Mouse (Mus musculus) limb, embryonic 10.5 days (tissue): Measurements from ENCODE around the gene Mok. TPM values are rescaled to one million over a fixed set of nuclear protein-coding genes. Genes with fewer than 3 reads are reported as not detected.

Experiments
- DNase-seq: peaks from one replicate; pipeline ENCODE4 v3.0.0-alpha.2; 2017; ENCODE audit warnings: low spot score
- H3K27ac ChIP-seq: fragments of 300-500 bp; sonication (generic); 2 replicates; pipeline ENCODE4 v1.5.1; 2016; ENCODE audit warnings: mild to moderate bottlenecking
- H3K27me3 ChIP-seq: fragments of 300-500 bp; sonication (generic); 2 replicates; pipeline ENCODE4 v1.6.1; 2016; ENCODE audit warnings: low read depth, mild to moderate bottlenecking; ENCODE audit not compliant: poor library complexity, severe bottlenecking
- H3K36me3 ChIP-seq: fragments of 300-500 bp; sonication (generic); 2 replicates; pipeline ENCODE4 v1.6.1; 2016; ENCODE audit warnings: mild to moderate bottlenecking, moderate library complexity
- H3K4me1 ChIP-seq: fragments of 300-500 bp; sonication (generic); 2 replicates; pipeline ENCODE4 v1.6.1; 2016
- H3K4me3 ChIP-seq: fragments of 300-500 bp; sonication (generic); 2 replicates; pipeline ENCODE4 v1.5.1; 2016; ENCODE audit warnings: mild to moderate bottlenecking, moderate library complexity
- H3K9me3 ChIP-seq: fragments of 300-500 bp; sonication (generic); replicated peaks from 2 replicates; pipeline ENCODE4 v1.6.1; 2016; ENCODE audit warnings: mild to moderate bottlenecking
- WGBS: fragments of 180-500 bp; shearing (Covaris S2); methylation state at CpG from one replicate; pipeline ENCODE4 v1.1.7; 2016; 5-methylcytosine and 5-hydroxymethylcytosine counted together
- polyA plus RNA-seq: library from polyadenylated mRNA; unstranded; fragments of >200 nt; fragmentation: Nextera tagmentation; extraction: Ambion mirVana; gene quantifications from 2 replicates; pipeline ENCODE4 v1.2.1, GENCODE M21; 2016

The Mok gene
- polyA plus RNA-seq, 1 experiment from 2014 or later = 6.5 TPM

DNA sequence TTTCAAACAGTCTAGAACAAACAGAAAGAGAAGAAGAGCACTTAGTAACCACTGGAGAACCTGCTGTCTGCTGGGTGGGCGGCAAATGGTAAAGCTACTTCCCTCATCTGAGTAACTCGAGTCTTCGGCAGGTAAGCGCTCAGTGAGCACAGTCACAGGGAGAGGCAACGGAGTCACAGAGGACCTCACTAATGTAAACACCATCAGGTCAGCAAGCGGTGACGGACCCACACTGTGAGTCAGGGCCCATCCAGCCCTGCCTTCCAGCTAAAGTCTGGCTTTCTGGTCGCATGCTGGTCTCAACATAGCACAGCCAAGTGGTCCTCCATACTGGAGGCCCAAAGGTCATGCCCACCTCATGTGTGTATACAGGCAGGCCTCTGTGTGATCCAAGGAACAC, 21.4 kb downstream of the Mok start:
- no peak overlapping the region for H3K4me3 ChIP-seq
- no peaks in the 10 kb centered on the region for H3K9me3 ChIP-seq
- no peaks in the 10 kb centered on the region for H3K36me3 ChIP-seq
- H3K27ac ChIP-seq = no peak overlapping the region
- DNase-seq = no peak
- WGBS = 75% methylated on average over 8 of the region's 8 CpGs
- H3K4me1 ChIP-seq = no peaks in the 10 kb centered on the region; the same call in 1 of the 2 replicates
- H3K27me3 ChIP-seq = no peaks in the 10 kb centered on the region

DNA sequence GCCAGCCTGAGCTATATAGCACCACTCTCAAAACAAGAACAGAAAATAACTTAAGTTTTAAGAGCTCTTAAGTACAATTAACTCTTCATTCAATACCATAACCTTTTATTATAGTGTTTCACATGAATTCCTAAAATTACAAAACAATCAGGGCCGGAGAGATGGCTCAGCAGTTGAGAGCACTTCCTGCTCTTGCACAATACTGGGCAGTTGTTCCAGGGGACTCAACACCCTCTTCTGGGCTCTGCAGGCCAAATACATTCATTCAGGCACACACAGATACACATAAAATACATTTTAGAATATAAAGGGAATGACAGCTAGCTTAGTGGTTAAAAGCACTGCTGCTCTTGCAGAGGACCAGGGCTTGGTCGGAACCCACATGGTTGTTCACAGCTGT, 23.9 kb downstream of the Mok start:
- DNase-seq = no peak
- WGBS = 94% methylated on average over 2 of the region's 2 CpGs

GRCm38 (mm10) chr12:110814924-110815323, 25.8 kb downstream of the Mok start:
- Histone ChIP-seq H3K9me3 (no peaks in the 10 kb centered on the region), H3K4me3 (no peak overlapping the region), H3K27me3 (no peaks in the 10 kb centered on the region), H3K36me3 (peaks cover 13% of the 10 kb centered on the region; the same call in 1 of the 2 replicates), H3K4me1 (no peaks in the 10 kb centered on the region), H3K27ac (no peak overlapping the region)
- DNase-seq = no peak
- 67% methylated on average over 17 of the region's 17 CpGs for WGBS

More for the DNA sequence above, 23.9 kb downstream of the Mok start:
- no peaks in the 10 kb centered on the region; the same call in 1 of the 2 replicates for H3K4me1 ChIP-seq
- H3K27me3 ChIP-seq = no peaks in the 10 kb centered on the region
- H3K9me3 ChIP-seq = no peaks in the 10 kb centered on the region
- no peak overlapping the region for H3K4me3 ChIP-seq
- no peak overlapping the region for H3K27ac ChIP-seq
- peaks cover 8% of the 10 kb centered on the region; the same call in 1 of the 2 replicates for H3K36me3 ChIP-seq

- no peaks in the 10 kb centered on the region for H3K27me3 ChIP-seq
- H3K36me3 ChIP-seq = peaks cover 13% of the 10 kb centered on the region; the same call in 1 of the 2 replicates
- no peak overlapping the region for H3K4me3 ChIP-seq
- H3K9me3 ChIP-seq = no peaks in the 10 kb centered on the region
- no peaks in the 10 kb centered on the region for H3K4me1 ChIP-seq
- no peak overlapping the region for H3K27ac ChIP-seq
- DNase-seq = no peak
- 96% methylated on average over 6 of the region's 6 CpGs for WGBS
Observed at GRCm38 (mm10) chr12:110813624-110814023, 27.1 kb downstream of the Mok start.

GRCm38 (mm10) chr12:110813132-110813531, 27.6 kb downstream of the Mok start:
- Histone ChIP-seq H3K4me1 (no peaks in the 10 kb centered on the region), H3K27me3 (no peaks in the 10 kb centered on the region), H3K27ac (no peak overlapping the region), H3K9me3 (no peaks in the 10 kb centered on the region), H3K4me3 (no peak overlapping the region), H3K36me3 (peaks cover 13% of the 10 kb centered on the region; the same call in 1 of the 2 replicates)
- WGBS = 92% methylated on average over 9 of the region's 9 CpGs
- no peak for DNase-seq

DNA sequence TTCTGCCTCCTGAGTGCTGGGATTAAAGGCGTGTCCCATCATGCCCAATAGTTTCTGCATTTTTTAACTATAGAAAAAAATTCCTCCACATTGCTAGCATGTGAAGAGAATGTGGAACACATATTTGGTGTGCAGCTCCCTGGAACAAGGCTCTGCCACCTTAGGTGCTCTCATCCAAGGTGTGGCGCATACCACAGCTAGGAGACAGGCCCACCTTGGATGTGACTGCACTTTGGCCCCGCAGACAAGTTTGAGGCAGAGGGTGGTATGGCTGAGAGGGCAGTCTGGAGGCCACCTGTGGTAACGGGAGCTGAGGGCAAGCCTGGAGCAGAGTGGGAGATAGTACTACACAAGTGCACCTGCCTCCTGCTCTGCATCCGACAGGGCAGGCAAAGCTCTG, 31.9 kb downstream of the Mok start:
- no peaks in the 10 kb centered on the region for H3K27me3 ChIP-seq
- DNase-seq = no peak
- H3K4me3 ChIP-seq = no peak overlapping the region
- H3K27ac ChIP-seq = no peak overlapping the region
- WGBS = 85% methylated on average over 5 of the region's 5 CpGs
- peaks cover 40% of the 10 kb centered on the region for H3K36me3 ChIP-seq
- H3K9me3 ChIP-seq = no peaks in the 10 kb centered on the region
- H3K4me1 ChIP-seq = peaks cover 5% of the 10 kb centered on the region; the same call in 1 of the 2 replicates

DNA sequence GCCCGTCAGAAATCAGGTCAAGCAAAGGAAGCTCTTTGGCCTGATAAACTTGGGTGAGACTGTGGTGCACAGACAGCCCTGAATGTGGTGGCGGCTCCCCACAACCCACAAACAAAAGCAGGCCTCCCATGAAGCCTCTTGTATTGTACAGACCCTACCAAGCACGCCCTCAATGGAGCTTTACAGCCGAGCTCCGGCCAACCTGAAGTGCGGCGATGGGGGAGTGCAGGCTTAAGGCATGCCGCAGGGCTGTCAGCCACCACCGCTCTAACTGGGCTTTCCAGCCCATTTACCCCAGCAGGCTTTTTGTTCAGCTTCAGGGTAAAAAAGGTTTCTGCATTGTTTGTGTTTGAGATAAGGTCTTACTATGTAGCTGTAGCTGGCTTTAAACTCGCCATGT, 32.3 kb downstream of the Mok start:
- WGBS = 85% methylated on average over 10 of the region's 10 CpGs
- no peak for DNase-seq
- Histone ChIP-seq H3K27ac (no peak overlapping the region), H3K9me3 (no peaks in the 10 kb centered on the region), H3K4me1 (peaks cover 5% of the 10 kb centered on the region; the same call in 1 of the 2 replicates), H3K27me3 (no peaks in the 10 kb centered on the region), H3K4me3 (no peak overlapping the region), H3K36me3 (peaks cover 39% of the 10 kb centered on the region)

DNA sequence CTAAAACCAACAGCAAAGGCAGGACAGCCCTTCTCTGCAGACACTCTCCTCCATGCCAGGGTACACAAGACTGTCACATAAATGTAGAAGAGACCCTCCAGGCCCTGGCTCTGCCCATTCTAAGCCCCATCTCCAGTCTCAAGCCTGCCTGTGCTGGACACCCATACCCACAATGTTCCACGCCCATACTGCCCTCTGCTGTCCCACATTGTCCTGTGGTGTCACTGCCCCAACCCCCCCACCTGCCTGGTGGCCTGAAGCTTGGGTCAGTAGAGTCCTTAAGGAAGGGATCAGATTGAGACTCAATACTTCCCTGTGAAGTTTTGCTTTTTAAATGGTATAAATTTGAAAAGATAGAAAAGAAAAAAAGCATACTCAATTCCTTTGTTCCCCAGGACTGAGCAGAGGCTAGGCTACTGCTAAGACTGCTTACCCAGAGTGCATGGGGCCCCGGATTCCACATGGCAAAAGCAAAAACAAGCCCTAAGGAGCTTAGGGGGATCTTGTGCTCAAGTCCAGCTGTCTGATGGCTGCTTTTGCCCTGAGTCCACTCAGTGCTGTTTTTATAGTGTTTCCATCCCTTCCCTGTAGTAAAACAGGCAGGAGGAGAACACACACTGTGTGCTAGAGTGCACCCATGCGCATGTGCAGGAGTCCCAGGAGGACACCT, 34.3 kb downstream of the Mok start:
- no peak overlapping the region for H3K27ac ChIP-seq
- no peak for DNase-seq
- H3K27me3 ChIP-seq = no peaks in the 10 kb centered on the region
- H3K4me1 ChIP-seq = peaks cover 10% of the 10 kb centered on the region; the same call in 1 of the 2 replicates
- H3K36me3 ChIP-seq = peaks cover 36% of the 10 kb centered on the region
- WGBS = 91% methylated on average over 3 of the region's 3 CpGs
- no peak overlapping the region for H3K4me3 ChIP-seq
- H3K9me3 ChIP-seq = no peaks in the 10 kb centered on the region

- WGBS = 71% methylated on average over 10 of the region's 10 CpGs
- Histone ChIP-seq H3K4me3 (no peak overlapping the region), H3K27me3 (no peaks in the 10 kb centered on the region), H3K36me3 (peaks cover 37% of the 10 kb centered on the region), H3K27ac (no peak overlapping the region), H3K4me1 (peaks cover 10% of the 10 kb centered on the region; the same call in 1 of the 2 replicates), H3K9me3 (no peaks in the 10 kb centered on the region)
- peak; percentile 37 for DNase-seq
Observed at GRCm38 (mm10) chr12:110804261-110804660, 36.5 kb downstream of the Mok start.

GRCm38 (mm10) chr12:110802674-110803297, 38.0 kb downstream of the Mok start:
- H3K36me3 ChIP-seq = peaks cover 39% of the 10 kb centered on the region
- DNase-seq = no peak
- 92% methylated on average over 5 of the region's 5 CpGs for WGBS

DNA sequence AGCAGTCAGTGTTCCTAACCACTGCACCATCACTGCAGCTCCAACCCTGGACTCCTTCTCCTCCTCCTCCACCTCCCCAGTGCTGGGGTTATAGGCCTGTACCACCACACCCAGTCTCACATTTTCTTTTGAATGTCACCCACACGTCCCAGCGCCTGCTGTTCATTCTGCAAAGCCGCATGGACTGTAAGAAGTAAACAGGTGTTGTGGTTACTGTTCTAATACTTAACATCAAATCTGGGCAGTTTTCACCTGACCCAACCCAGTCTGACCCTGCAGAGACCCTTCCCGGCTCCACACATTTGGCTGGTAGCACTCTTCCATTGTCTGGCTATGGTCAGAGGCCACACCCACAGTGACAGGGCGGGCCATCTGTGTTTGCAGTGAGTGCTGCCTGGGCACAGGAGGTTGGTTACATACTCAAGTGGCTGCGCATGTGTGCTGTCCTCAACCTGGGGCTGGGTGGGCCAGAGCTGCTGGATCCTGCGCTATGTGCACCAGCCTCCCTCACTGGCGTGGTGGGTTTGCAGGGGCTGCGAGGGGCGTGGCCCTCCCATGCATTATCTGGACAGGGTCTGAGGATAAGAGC, 38.8 kb downstream of the Mok start:
- DNase-seq = no peak
- WGBS = 85% methylated on average over 10 of the region's 10 CpGs
- no peak overlapping the region for H3K27ac ChIP-seq

More at GRCm38 (mm10) chr12:110802674-110803297, 38.0 kb downstream of the Mok start:
- no peak overlapping the region for H3K4me3 ChIP-seq
- H3K9me3 ChIP-seq = no peaks in the 10 kb centered on the region
- no peak overlapping the region for H3K27ac ChIP-seq
- peaks cover 10% of the 10 kb centered on the region; the same call in 1 of the 2 replicates for H3K4me1 ChIP-seq
- H3K27me3 ChIP-seq = no peaks in the 10 kb centered on the region

GRCm38 (mm10) chr12:110799226-110799625, 41.5 kb downstream of the Mok start:
- peaks cover 8% of the 10 kb centered on the region; the same call in 1 of the 2 replicates for H3K4me1 ChIP-seq
- H3K27me3 ChIP-seq = no peaks in the 10 kb centered on the region
- no peak overlapping the region for H3K4me3 ChIP-seq
- WGBS = 88% methylated on average over 4 of the region's 4 CpGs
- no peak for DNase-seq
- no peak overlapping the region for H3K27ac ChIP-seq
- H3K36me3 ChIP-seq = peaks cover 36% of the 10 kb centered on the region
- H3K9me3 ChIP-seq = no peaks in the 10 kb centered on the region

More for the DNA sequence above, 38.8 kb downstream of the Mok start:
- peaks cover 10% of the 10 kb centered on the region; the same call in 1 of the 2 replicates for H3K4me1 ChIP-seq
- no peaks in the 10 kb centered on the region for H3K9me3 ChIP-seq
- H3K36me3 ChIP-seq = peaks cover 40% of the 10 kb centered on the region
- no peak overlapping the region for H3K4me3 ChIP-seq
- H3K27me3 ChIP-seq = no peaks in the 10 kb centered on the region
